Comparison of ENCODE assay signal across 10 mouse cellular contexts in genomic region chr4:139636373-139636772, GRCm38 (mm10). TPM values are rescaled to one million over a fixed set of nuclear protein-coding genes. Genes with fewer than 3 reads are reported as not detected.
DNase-seq lines count a peak whose midpoint lies in the region; ATAC-seq and TF ChIP-seq lines count a peak whose summit lies in the region.
"Had no signal": no experiment of that assay in that cellular context is flagged by ENCODE, and none has a peak within 500 bp of the region (broad histone marks: within the 10 kb centered on the region; RNA-seq: fewer than 3 reads in every experiment).

No protein-coding gene starts in this region.

- H3K4me1 ChIP-seq in heart, adult 2 months (ENCODE audit: control insufficient read depth, insufficient read depth, low read length): no peaks in the 10 kb centered on the region
- H3K4me1 ChIP-seq in heart, embryonic 12.5 days (replicated peaks): peaks cover 8% of the 10 kb centered on the region
- 0 out of 2 replicates have a peak, but pooled peaks cover 3% of the 10 kb centered on the region for H3K4me1 ChIP-seq in midbrain, postnatal 0 days (ENCODE audit: insufficient read depth, low read length)

- no peak for TF ChIP-seq POLR2A in heart, adult 2 months (IDR thresholded peaks at IDR 0.05; ENCODE audit: insufficient read depth, low read depth, low read length)

- WGBS in heart, adult 2 months: 35% methylated on average over 7 of the region's 7 CpGs
- 28% methylated on average over 7 of the region's 7 CpGs for WGBS in heart, embryonic 12.5 days
- 27% methylated on average over 7 of the region's 7 CpGs for WGBS in midbrain, postnatal 0 days

- ATAC-seq in heart, embryonic 12.5 days (ENCODE audit: insufficient number of reproducible peaks, low FRiP score): no peak
- ATAC-seq in midbrain, postnatal 0 days (ENCODE audit: low FRiP score): no peak

- intact Hi-C loops in heart, adult 2 months (cut with DNase I): loop anchor here (1.0 kb wide), 2 partner anchors 101 to 166 kb away; no protein-coding TSS in a partner anchor
- intact Hi-C loops in left cerebral cortex, adult 2 months (cut with DNase I): loop anchor here (1.0 kb wide), 1 partner anchor 166 kb away; no protein-coding TSS in a partner anchor

- H3K9ac ChIP-seq in heart, adult 2 months (ENCODE audit: low read depth, low read length): no peak overlapping the region
- H3K9ac ChIP-seq in heart, embryonic 12.5 days: no peak overlapping the region
- H3K9ac ChIP-seq in midbrain, postnatal 0 days (replicated peaks; ENCODE audit: low read length, poor library complexity, severe bottlenecking): no peak overlapping the region

- peak; percentile 88 for TF ChIP-seq EP300 in heart, adult 2 months (IDR thresholded peaks at IDR 0.05; ENCODE audit: insufficient read depth, low read depth, low read length)

- TF ChIP-seq CTCF in heart, adult 2 months (IDR thresholded peaks at IDR 0.05): peak; percentile 98
- peak; percentile 95 for TF ChIP-seq CTCF in left cerebral cortex, adult 2 months (IDR thresholded peaks at IDR 0.05)
- peak; percentile 97 for TF ChIP-seq CTCF in midbrain, postnatal 0 days (IDR thresholded peaks at IDR 0.05)

- peak; percentile 52 to 84 for DNase-seq in heart, adult 2 months
- DNase-seq in CD8-positive naive resting alpha-beta T cell, adult 2 months (ENCODE audit: low read depth in 2 of 2, low spot score in 2 of 2): peak; percentile 56 to 71
- peak; percentile 21 for DNase-seq in c-Kit-negative CD71-positive TER-119-positive erythroid progenitor cells, embryonic 14.5 days (ENCODE audit: low read depth, low spot score)
- peak; percentile 71 to 75 for DNase-seq in frontal cortex, postnatal 36 days (ENCODE audit: low spot score in 2 of 2)
- peak; percentile 68 to 85 for DNase-seq in left cerebral cortex, adult 2 months (ENCODE audit: extremely low spot score in 1 of 2, low spot score in 2 of 2)
- peak; percentile 69 for DNase-seq in midbrain, postnatal 0 days (ENCODE audit: low spot score)
- DNase-seq in testis, postnatal 10 days (ENCODE audit: low spot score): peak; percentile 91

- no peaks in the 10 kb centered on the region for H3K27me3 ChIP-seq in heart, adult 2 months (ENCODE audit: control insufficient read depth, insufficient read depth, low read length)
- H3K27me3 ChIP-seq in heart, embryonic 12.5 days (replicated peaks): peaks cover 21% of the 10 kb centered on the region
- H3K27me3 ChIP-seq in midbrain, postnatal 0 days (ENCODE audit: insufficient read depth, low read length): no peaks in the 10 kb centered on the region

- H3K27ac ChIP-seq in heart, adult 2 months: no peak overlapping the region
- no peak overlapping the region for H3K27ac ChIP-seq in heart, embryonic 12.5 days (ENCODE audit: poor library complexity, severe bottlenecking)
- no peak overlapping the region for H3K27ac ChIP-seq in left cerebral cortex, adult 2 months
- H3K27ac ChIP-seq in midbrain, postnatal 0 days (ENCODE audit: low read depth, low read length): no peak overlapping the region

- no peak overlapping the region for H3K4me3 ChIP-seq in heart, adult 2 months
- no peak overlapping the region for H3K4me3 ChIP-seq in heart, embryonic 12.5 days
- no peak overlapping the region for H3K4me3 ChIP-seq in left cerebral cortex, adult 2 months
- no peak overlapping the region for H3K4me3 ChIP-seq in midbrain, postnatal 0 days (ENCODE audit: low read depth, low read length)

- no peaks in the 10 kb centered on the region for H3K9me3 ChIP-seq in heart, embryonic 12.5 days (replicated peaks)
- H3K9me3 ChIP-seq in midbrain, postnatal 0 days (ENCODE audit: low read length): no peaks in the 10 kb centered on the region

- no peaks in the 10 kb centered on the region for H3K36me3 ChIP-seq in heart, adult 2 months (ENCODE audit: control insufficient read depth, insufficient read depth, low read length)
- H3K36me3 ChIP-seq in heart, embryonic 12.5 days: 0 out of 2 replicates have a peak, but pooled peaks cover 3% of the 10 kb centered on the region
- H3K36me3 ChIP-seq in midbrain, postnatal 0 days (ENCODE audit: insufficient read depth, low read length): peaks cover 26% of the 10 kb centered on the region

- H3K4me2 ChIP-seq in heart, embryonic 12.5 days: no peak overlapping the region
- no peak overlapping the region for H3K4me2 ChIP-seq in midbrain, postnatal 0 days (ENCODE audit: low read depth, low read length, poor library complexity, severe bottlenecking)

- no peaks in the 10 kb centered on the region for H3K79me2 ChIP-seq in heart, adult 2 months (replicated peaks; ENCODE audit: control insufficient read depth, insufficient read depth, low read length)

RNA-seq across cellular contexts. Expression of gene Aldh4a1, which starts 13.7 kb away (rescaled TPM):
- 10 to 100 TPM; 79.7 to 96.7 TPM for total RNA-seq in heart, adult 2 months (2021)
- polyA plus RNA-seq in heart, adult 2 months (2012; rRNA removed): 120 and 149 TPM in 2 replicates
- 22.7 and 23.2 TPM in 2 replicates for polyA plus RNA-seq in heart, embryonic 12.5 days (2016; fragmentation: Nextera tagmentation; extraction: Ambion mirVana)
- 10 to 100 TPM; 16.9 to 17.0 TPM for total RNA-seq in left cerebral cortex, adult 2 months (2021)
- 30.0 and 36.8 TPM in 2 replicates for total RNA-seq in midbrain, postnatal 0 days (2014; rRNA removed)
- polyA plus RNA-seq in midbrain, postnatal 0 days (2015; fragmentation: Nextera tagmentation; extraction: Ambion mirVana): 25.2 and 28.1 TPM in 2 replicates

RNA-seq across cellular contexts. Expression of gene Tas1r2, which starts 17.0 kb away (rescaled TPM):
- total RNA-seq in heart, adult 2 months (2021): not detected
- polyA plus RNA-seq in heart, adult 2 months (2012; rRNA removed): not detected in 2 replicates
- polyA plus RNA-seq in heart, embryonic 12.5 days (2016; fragmentation: Nextera tagmentation; extraction: Ambion mirVana): 0.05 TPM in 1 of 2 replicates, not detected in the other
- total RNA-seq in left cerebral cortex, adult 2 months (2021): not detected
- not detected in 2 replicates for total RNA-seq in midbrain, postnatal 0 days (2014; rRNA removed)
- not detected in 2 replicates for polyA plus RNA-seq in midbrain, postnatal 0 days (2015; fragmentation: Nextera tagmentation; extraction: Ambion mirVana)
- total RNA-seq: layer of hippocampus, adult 8-10 months had no signal
- polyA plus RNA-seq: stomach, embryonic 16.5 days had no signal

RNA-seq across cellular contexts. Expression of gene Gm21969, which starts 33.4 kb away (rescaled TPM):
- not detected for total RNA-seq in heart, adult 2 months (2021)
- 0.06 TPM in 1 of 2 replicates, not detected in the other for polyA plus RNA-seq in heart, adult 2 months (2012; rRNA removed)
- polyA plus RNA-seq in heart, embryonic 12.5 days (2016; fragmentation: Nextera tagmentation; extraction: Ambion mirVana): not detected in 2 replicates
- total RNA-seq in left cerebral cortex, adult 2 months (2021): not detected
- total RNA-seq in midbrain, postnatal 0 days (2014; rRNA removed): not detected in 2 replicates
- polyA plus RNA-seq in midbrain, postnatal 0 days (2015; fragmentation: Nextera tagmentation; extraction: Ambion mirVana): not detected in 2 replicates
- total RNA-seq: layer of hippocampus, adult 8-10 months had no signal
- polyA plus RNA-seq: stomach, embryonic 16.5 days had no signal

Comparison
In these comparisons a context has a peak if more than half of its experiments do, and no peak if none do; other contexts are left out.
1. DNase-seq: peak in every context shown above with its lines; median percentile 91 in testis, postnatal 10 days; 76 in left cerebral cortex, adult 2 months; 73 in frontal cortex, postnatal 36 days; 69 in midbrain, postnatal 0 days; 68 in heart, adult 2 months; 64 in CD8-positive naive resting alpha-beta T cell, adult 2 months; 21 in c-Kit-negative CD71-positive TER-119-positive erythroid progenitor cells, embryonic 14.5 days.